Mouse (Mus musculus) liver, embryonic 11.5 days (tissue): Measurements from ENCODE around the gene 0610009B22Rik. TPM values are rescaled to one million over a fixed set of nuclear protein-coding genes. Genes with fewer than 3 reads are reported as not detected.
A peak's percentile ranks its signal among the peaks of the same experiment; 100 is the strongest.

ENCODE experiments used
- ATAC-seq: fragments of 200-750 bp; cut with Nextera tagmentation; replicated peaks from 2 replicates; pipeline ENCODE4 v1.8.0; 2017; ENCODE audit warnings: moderate number of reproducible peaks, mild to moderate bottlenecking, moderate TSS enrichment, moderate library complexity; ENCODE audit not compliant: low FRiP score
- DNase-seq: peaks from one replicate; pipeline ENCODE4 v3.0.0-alpha.2; 2017; ENCODE audit warnings: low spot score
- H3K27ac ChIP-seq: fragments of 300-500 bp; sonication (generic); 2 replicates; pipeline ENCODE4 v1.5.1; 2014; ENCODE audit warnings: mild to moderate bottlenecking, low read depth, low read length, control low read depth
- H3K27me3 ChIP-seq: fragments of 300-500 bp; sonication (generic); replicated peaks from 2 replicates; pipeline ENCODE4 v1.6.1; 2014; ENCODE audit warnings: low read length, mixed read lengths; ENCODE audit not compliant: control insufficient read depth, insufficient read depth
- H3K36me3 ChIP-seq: fragments of 300-500 bp; sonication (generic); 2 replicates; pipeline ENCODE4 v1.6.1; 2014; ENCODE audit warnings: mild to moderate bottlenecking, low read length, moderate library complexity, mixed read lengths; ENCODE audit not compliant: control insufficient read depth, insufficient read depth
- H3K4me1 ChIP-seq: fragments of 300-500 bp; sonication (generic); replicated peaks from 2 replicates; pipeline ENCODE4 v1.6.1; 2014; ENCODE audit warnings: low read length, mixed read lengths; ENCODE audit not compliant: control insufficient read depth, insufficient read depth
- H3K4me2 ChIP-seq: fragments of 300-500 bp; sonication (generic); 2 replicates; pipeline ENCODE4 v1.6.1; 2014; ENCODE audit warnings: mild to moderate bottlenecking, control low read depth, moderate library complexity
- H3K4me3 ChIP-seq: fragments of 300-500 bp; sonication (generic); 2 replicates; pipeline ENCODE4 v1.5.1; 2014; ENCODE audit warnings: low read depth, low read length, control low read depth
- H3K9ac ChIP-seq: fragments of 300-500 bp; sonication (generic); 2 replicates; pipeline ENCODE4 v1.6.1; 2014; ENCODE audit warnings: low read depth, low read length, control low read depth
- H3K9me3 ChIP-seq: fragments of 300-500 bp; sonication (generic); 2 replicates; pipeline ENCODE4 v1.6.1; 2016; ENCODE audit warnings: low read length, inconsistent platforms, mixed read lengths; ENCODE audit not compliant: control insufficient read depth
- WGBS: fragments of 180-500 bp; shearing (Covaris S2); extraction: QIAGEN DNeasy Blood & Tissue Kit; methylation state at CpG from one replicate; pipeline ENCODE4 v1.1.7; 2014; 5-methylcytosine and 5-hydroxymethylcytosine counted together
- polyA plus RNA-seq: library from polyadenylated mRNA; unstranded; fragments of >200 nt; fragmentation: Nextera tagmentation; extraction: Ambion mirVana; gene quantifications from 2 replicates; pipeline ENCODE4 v1.2.1, GENCODE M21; 2014

The 0610009B22Rik gene
- polyA plus RNA-seq, 1 experiment from 2014 or later, result 60.4 TPM

- Histone ChIP-seq H3K27me3 (peaks cover 19% of the 10 kb centered on the region), H3K4me1 (peaks cover 19% of the 10 kb centered on the region), H3K36me3 (peaks cover 6% of the 10 kb centered on the region)
Observed at GRCm38 (mm10) chr11:51646751-51647667, 41.7 kb downstream of the 0610009B22Rik start.

GRCm38 (mm10) chr11:51646245-51646644, 42.4 kb downstream of the 0610009B22Rik start:
- H3K27ac ChIP-seq, result no peak overlapping the region
- peaks cover 19% of the 10 kb centered on the region for H3K27me3 ChIP-seq
- DNase-seq (no peak), ATAC-seq (no peak)
- 71% methylated on average over 7 of the region's 7 CpGs for WGBS
- no peaks in the 10 kb centered on the region for H3K9me3 ChIP-seq
- H3K9ac ChIP-seq, result no peak overlapping the region
- peaks cover 19% of the 10 kb centered on the region for H3K4me1 ChIP-seq
- peaks cover 6% of the 10 kb centered on the region for H3K36me3 ChIP-seq
- no peak overlapping the region for H3K4me3 ChIP-seq
- H3K4me2 ChIP-seq, result no peak overlapping the region

More at GRCm38 (mm10) chr11:51646751-51647667, 41.7 kb downstream of the 0610009B22Rik start:
- Histone ChIP-seq H3K4me2 (peak overlapping the region; percentile 26), H3K9ac (no peak overlapping the region), H3K4me3 (no peak overlapping the region), H3K27ac (peak overlapping the region; percentile 70), H3K9me3 (no peaks in the 10 kb centered on the region)
- DNase-seq (no peak), ATAC-seq (no peak)
- 52% methylated on average over 15 of the region's 15 CpGs for WGBS

- no peak overlapping the region for H3K4me3 ChIP-seq
- 89% methylated on average over 13 of the region's 13 CpGs for WGBS
- H3K27me3 ChIP-seq, result peaks cover 18% of the 10 kb centered on the region
- DNase-seq, result no peak
- H3K9me3 ChIP-seq, result no peaks in the 10 kb centered on the region
- no peak for ATAC-seq
- peaks cover 19% of the 10 kb centered on the region for H3K4me1 ChIP-seq
- H3K4me2 ChIP-seq, result no peak overlapping the region
- H3K27ac ChIP-seq, result no peak overlapping the region
- no peak overlapping the region for H3K9ac ChIP-seq
- H3K36me3 ChIP-seq, result peaks cover 6% of the 10 kb centered on the region
Observed at GRCm38 (mm10) chr11:51645293-51645692, 43.4 kb downstream of the 0610009B22Rik start.

- Histone ChIP-seq H3K27me3 (peaks cover 8% of the 10 kb centered on the region; the same call in 1 of the 2 replicates), H3K9ac (no peak overlapping the region), H3K9me3 (no peaks in the 10 kb centered on the region), H3K4me3 (no peak overlapping the region), H3K36me3 (peaks cover 6% of the 10 kb centered on the region), H3K4me2 (no peak overlapping the region), H3K4me1 (peaks cover 13% of the 10 kb centered on the region; the same call in 1 of the 2 replicates), H3K27ac (no peak overlapping the region)
- 54% methylated on average over 16 of the region's 16 CpGs for WGBS
- no peak for DNase-seq
- no peak for ATAC-seq
Observed at GRCm38 (mm10) chr11:51644217-51644616, 44.5 kb downstream of the 0610009B22Rik start.

GRCm38 (mm10) chr11:51643761-51644160, 44.9 kb downstream of the 0610009B22Rik start:
- DNase-seq (no peak), ATAC-seq (no peak)
- 56% methylated on average over 15 of the region's 15 CpGs for WGBS
- Histone ChIP-seq H3K27me3 (0 out of 2 replicates have a peak, but pooled peaks cover 3% of the 10 kb centered on the region), H3K4me1 (peaks cover 13% of the 10 kb centered on the region; the same call in 1 of the 2 replicates), H3K36me3 (peaks cover 6% of the 10 kb centered on the region), H3K27ac (no peak overlapping the region), H3K9me3 (no peaks in the 10 kb centered on the region), H3K4me2 (no peak overlapping the region), H3K4me3 (no peak overlapping the region), H3K9ac (no peak overlapping the region)

- Histone ChIP-seq H3K36me3 (peaks cover 6% of the 10 kb centered on the region), H3K9me3 (no peaks in the 10 kb centered on the region), H3K9ac (no peak overlapping the region), H3K27me3 (0 out of 2 replicates have a peak, but pooled peaks cover 3% of the 10 kb centered on the region), H3K4me2 (no peak overlapping the region), H3K4me3 (no peak overlapping the region), H3K4me1 (peaks cover 13% of the 10 kb centered on the region; the same call in 1 of the 2 replicates), H3K27ac (no peak overlapping the region)
- ATAC-seq (no peak), DNase-seq (no peak)
- 77% methylated on average over 9 of the region's 9 CpGs for WGBS
Observed at GRCm38 (mm10) chr11:51643202-51643601, 45.5 kb downstream of the 0610009B22Rik start.

GRCm38 (mm10) chr11:51640748-51641147, 47.9 kb downstream of the 0610009B22Rik start:
- 85% methylated on average over 7 of the region's 7 CpGs for WGBS
- peaks cover 6% of the 10 kb centered on the region for H3K36me3 ChIP-seq
- no peak for ATAC-seq

GRCm38 (mm10) chr11:51638497-51638896, 50.2 kb downstream of the 0610009B22Rik start:
- ATAC-seq (no peak), DNase-seq (no peak)
- Histone ChIP-seq H3K4me1 (peaks cover 13% of the 10 kb centered on the region), H3K9me3 (no peaks in the 10 kb centered on the region), H3K4me2 (peak overlapping the region; percentile 60), H3K27ac (no peak overlapping the region), H3K9ac (peak overlapping the region; percentile 57), H3K4me3 (no peak overlapping the region), H3K36me3 (no peaks in the 10 kb centered on the region), H3K27me3 (no peaks in the 10 kb centered on the region)
- WGBS, result 58% methylated on average over 5 of the region's 5 CpGs

More at GRCm38 (mm10) chr11:51640748-51641147, 47.9 kb downstream of the 0610009B22Rik start:
- Histone ChIP-seq H3K4me3 (no peak overlapping the region), H3K9me3 (no peaks in the 10 kb centered on the region), H3K27me3 (0 out of 2 replicates have a peak, but pooled peaks cover 3% of the 10 kb centered on the region), H3K27ac (no peak overlapping the region), H3K4me1 (peaks cover 14% of the 10 kb centered on the region; the same call in 1 of the 2 replicates), H3K4me2 (no peak overlapping the region), H3K9ac (no peak overlapping the region; the same call in 1 of the 2 replicates)
- no peak for DNase-seq
